Mouse (Mus musculus) forebrain, postnatal 0 days (tissue): ENCODE measurements around the gene Asprv1. TPM values are rescaled to one million over a fixed set of nuclear protein-coding genes. Genes with fewer than 3 reads are reported as not detected.
A peak's percentile ranks its signal among the peaks of the same experiment; 100 is the strongest.

Source experiments
- ATAC-seq: fragments of 200-750 bp; cut with Nextera tagmentation; 2 replicates; pipeline ENCODE4 v1.8.0; 2017; ENCODE audit warnings: mild to moderate bottlenecking, moderate library complexity
- DNase-seq: peaks from one replicate; pipeline ENCODE4 v3.0.0-alpha.2; 2015
- H3K27ac ChIP-seq: fragments of 300-500 bp; sonication (generic); 2 replicates; pipeline ENCODE4 v1.5.1; 2014; ENCODE audit warnings: low read depth, mild to moderate bottlenecking, antibody characterized with exemption, low read length, moderate library complexity, mixed read lengths
- H3K27me3 ChIP-seq: fragments of 300-500 bp; sonication (generic); 2 replicates; pipeline ENCODE4 v1.6.1; 2014; ENCODE audit warnings: mild to moderate bottlenecking, low read length, mixed read lengths; ENCODE audit not compliant: insufficient read depth
- H3K36me3 ChIP-seq: fragments of 300-500 bp; sonication (generic); 2 replicates; pipeline ENCODE4 v1.6.1; 2014; ENCODE audit warnings: mild to moderate bottlenecking, moderate library complexity; ENCODE audit not compliant: insufficient read depth
- H3K4me1 ChIP-seq: fragments of 300-500 bp; sonication (generic); 2 replicates; pipeline ENCODE4 v1.6.1; 2014; ENCODE audit warnings: antibody characterized with exemption; ENCODE audit not compliant: insufficient read depth
- H3K4me2 ChIP-seq: fragments of 300-500 bp; sonication (generic); 2 replicates; pipeline ENCODE4 v1.6.1; 2014; ENCODE audit warnings: low read depth, mild to moderate bottlenecking, moderate library complexity
- H3K4me3 ChIP-seq: fragments of 300-500 bp; sonication (generic); 2 replicates; pipeline ENCODE4 v1.5.1; 2014; ENCODE audit warnings: low read depth, low read length, mixed read lengths
- H3K9ac ChIP-seq: fragments of 300-500 bp; sonication (generic); 2 replicates; pipeline ENCODE4 v1.6.1; 2014; ENCODE audit warnings: mild to moderate bottlenecking
- H3K9me3 ChIP-seq: fragments of 300-500 bp; sonication (generic); 2 replicates; pipeline ENCODE4 v1.6.1; 2016; ENCODE audit warnings: low read length
- CTCF ChIP-seq: sonication (generic); IDR thresholded peaks from 2 replicates; pipeline ENCODE4 v1.5.1; 2016; ENCODE audit warnings: antibody characterized with exemption, control low read depth, low read depth
- WGBS: fragments of 180-500 bp; shearing (Covaris S2); extraction: QIAGEN DNeasy Blood & Tissue Kit; methylation state at CpG from one replicate; pipeline ENCODE4 v1.1.7; 2014; 5-methylcytosine and 5-hydroxymethylcytosine counted together
- polyA plus RNA-seq: library from polyadenylated mRNA; unstranded; fragments of >200 nt; fragmentation: Nextera tagmentation; extraction: Ambion mirVana; gene quantifications from 2 replicates; pipeline ENCODE4 v1.2.1, GENCODE M21; 2015
- total RNA-seq: library from RNA; depleted of rRNA; stranded (reverse); fragments of >200 nt; gene quantifications from 2 replicates; pipeline ENCODE4 v1.2.3, GENCODE M21; 2014

Asprv1 gene
- total and polyA plus RNA-seq, 2 experiments from 2014 or later: 1.6 to 3.2 TPM

- Histone ChIP-seq H3K9me3 (no peaks in the 10 kb centered on the region), H3K4me3 (no peak overlapping the region), H3K36me3 (no peaks in the 10 kb centered on the region), H3K9ac (no peak overlapping the region), H3K4me2 (no peak overlapping the region), H3K27ac (no peak overlapping the region), H3K4me1 (no peaks in the 10 kb centered on the region), H3K27me3 (no peaks in the 10 kb centered on the region)
- 87% methylated on average over 17 of the region's 17 CpGs for WGBS
- no peak for TF ChIP-seq CTCF
- DNase-seq: no peak
- ATAC-seq: no peak
Observed at GRCm38 (mm10) chr6:86595865-86596440, 32.0 kb upstream of the Asprv1 start.

- no peaks in the 10 kb centered on the region for H3K4me1 ChIP-seq
- DNase-seq: no peak
- H3K36me3 ChIP-seq: no peaks in the 10 kb centered on the region
- no peak for TF ChIP-seq CTCF
- H3K4me3 ChIP-seq: no peak overlapping the region
- no peak overlapping the region for H3K4me2 ChIP-seq
- no peak overlapping the region for H3K27ac ChIP-seq
- no peaks in the 10 kb centered on the region for H3K9me3 ChIP-seq
- ATAC-seq: no peak
- no peaks in the 10 kb centered on the region for H3K27me3 ChIP-seq
- no peak overlapping the region for H3K9ac ChIP-seq
- 77% methylated on average over 5 of the region's 5 CpGs for WGBS
Observed at GRCm38 (mm10) chr6:86598742-86599193, 29.2 kb upstream of the Asprv1 start.

GRCm38 (mm10) chr6:86599197-86599596, 28.8 kb upstream of the Asprv1 start:
- Histone ChIP-seq H3K4me3 (no peak overlapping the region), H3K4me2 (no peak overlapping the region), H3K27me3 (no peaks in the 10 kb centered on the region), H3K9ac (no peak overlapping the region), H3K27ac (no peak overlapping the region), H3K9me3 (no peaks in the 10 kb centered on the region), H3K36me3 (no peaks in the 10 kb centered on the region), H3K4me1 (no peaks in the 10 kb centered on the region)
- ATAC-seq: 0 out of 2 replicates have a peak, but pooled peaks have one; percentile 53
- TF ChIP-seq CTCF: peak; percentile 94
- WGBS: 19% methylated on average over 4 of the region's 4 CpGs
- peak; percentile 80 for DNase-seq

- DNase-seq (peak; percentile 36), ATAC-seq (no peak)
- H3K4me3 ChIP-seq: no peak overlapping the region
- H3K4me1 ChIP-seq: no peaks in the 10 kb centered on the region
- no peak overlapping the region for H3K4me2 ChIP-seq
- no peak overlapping the region for H3K27ac ChIP-seq
- H3K27me3 ChIP-seq: no peaks in the 10 kb centered on the region
- no peak for TF ChIP-seq CTCF
- WGBS: 23% methylated on average over 6 of the region's 6 CpGs
- H3K9me3 ChIP-seq: no peaks in the 10 kb centered on the region
- H3K36me3 ChIP-seq: no peaks in the 10 kb centered on the region
- H3K9ac ChIP-seq: no peak overlapping the region
Observed at GRCm38 (mm10) chr6:86599951-86600414, 28.0 kb upstream of the Asprv1 start.

- 78% methylated on average over 7 of the region's 7 CpGs for WGBS
Observed at GRCm38 (mm10) chr6:86605260-86605659, 22.7 kb upstream of the Asprv1 start.

GRCm38 (mm10) chr6:86606289-86606688, 21.7 kb upstream of the Asprv1 start:
- no peak overlapping the region for H3K9ac ChIP-seq
- ATAC-seq (no peak), DNase-seq (no peak)
- TF ChIP-seq CTCF: no peak
- no peaks in the 10 kb centered on the region for H3K4me1 ChIP-seq
- H3K36me3 ChIP-seq: no peaks in the 10 kb centered on the region
- WGBS: 83% methylated on average over 4 of the region's 4 CpGs
- no peak overlapping the region for H3K27ac ChIP-seq
- H3K27me3 ChIP-seq: no peaks in the 10 kb centered on the region
- no peak overlapping the region for H3K4me3 ChIP-seq
- H3K9me3 ChIP-seq: no peaks in the 10 kb centered on the region
- no peak overlapping the region for H3K4me2 ChIP-seq

More at GRCm38 (mm10) chr6:86605260-86605659, 22.7 kb upstream of the Asprv1 start:
- no peak overlapping the region for H3K27ac ChIP-seq
- no peak overlapping the region for H3K9ac ChIP-seq
- DNase-seq (no peak), ATAC-seq (no peak)
- H3K4me1 ChIP-seq: no peaks in the 10 kb centered on the region
- no peaks in the 10 kb centered on the region for H3K27me3 ChIP-seq
- no peaks in the 10 kb centered on the region for H3K36me3 ChIP-seq
- no peak for TF ChIP-seq CTCF
- no peak overlapping the region for H3K4me3 ChIP-seq
- no peaks in the 10 kb centered on the region for H3K9me3 ChIP-seq
- H3K4me2 ChIP-seq: no peak overlapping the region

- no peaks in the 10 kb centered on the region for H3K9me3 ChIP-seq
- no peak overlapping the region for H3K27ac ChIP-seq
- no peak for ATAC-seq
- no peak for DNase-seq
- H3K9ac ChIP-seq: no peak overlapping the region
- no peak overlapping the region for H3K4me3 ChIP-seq
- H3K27me3 ChIP-seq: no peaks in the 10 kb centered on the region
- TF ChIP-seq CTCF: no peak
- no peaks in the 10 kb centered on the region for H3K36me3 ChIP-seq
- no peak overlapping the region for H3K4me2 ChIP-seq
- 84% methylated on average over 6 of the region's 6 CpGs for WGBS
- H3K4me1 ChIP-seq: no peaks in the 10 kb centered on the region
Observed at GRCm38 (mm10) chr6:86607471-86607870, 20.5 kb upstream of the Asprv1 start.
